Mouse (Mus musculus) neural tube, embryonic 11.5 days (tissue): ENCODE measurements around the gene Cpeb3. TPM values are rescaled to one million over a fixed set of nuclear protein-coding genes. Genes with fewer than 3 reads are reported as not detected.
"Not testable (repeated sequence)": the region's sequence is repeated elsewhere in the genome, so short reads cannot be mapped to it uniquely, and the experiment has no call there.

Experiments used
- ATAC-seq: fragments of 200-750 bp; cut with Nextera tagmentation; 2 replicates; pipeline ENCODE4 v1.8.0; 2017; ENCODE audit warnings: moderate number of reproducible peaks, mild to moderate bottlenecking, moderate TSS enrichment, moderate library complexity; ENCODE audit not compliant: insufficient read depth, low FRiP score, low TSS enrichment
- DNase-seq: peaks from one replicate; pipeline ENCODE4 v3.0.0-alpha.2; 2015; ENCODE audit warnings: low spot score
- H3K27ac ChIP-seq: fragments of 300-500 bp; sonication (generic); 2 replicates; pipeline ENCODE4 v1.5.1; 2014; ENCODE audit warnings: low read depth, mild to moderate bottlenecking, low read length
- H3K27me3 ChIP-seq: fragments of 300-500 bp; sonication (generic); 2 replicates; pipeline ENCODE4 v1.6.1; 2014; ENCODE audit warnings: mild to moderate bottlenecking, low read length, mixed read lengths; ENCODE audit not compliant: control insufficient read depth, insufficient read depth
- H3K36me3 ChIP-seq: fragments of 300-500 bp; sonication (generic); 2 replicates; pipeline ENCODE4 v1.6.1; 2014; ENCODE audit warnings: mild to moderate bottlenecking, low read length, moderate library complexity, mixed read lengths; ENCODE audit not compliant: control insufficient read depth, insufficient read depth
- H3K4me1 ChIP-seq: fragments of 300-500 bp; sonication (generic); 2 replicates; pipeline ENCODE4 v1.6.1; 2014; ENCODE audit warnings: low read length, mixed read lengths; ENCODE audit not compliant: control insufficient read depth, insufficient read depth
- H3K4me2 ChIP-seq: fragments of 300-500 bp; sonication (generic); 2 replicates; pipeline ENCODE4 v1.6.1; 2014; ENCODE audit warnings: low read depth, mild to moderate bottlenecking, moderate library complexity
- H3K4me3 ChIP-seq: fragments of 300-500 bp; sonication (generic); 2 replicates; pipeline ENCODE4 v1.5.1; 2014; ENCODE audit warnings: low read depth, low read length
- H3K9ac ChIP-seq: fragments of 300-500 bp; sonication (generic); 2 replicates; pipeline ENCODE4 v1.6.1; 2014; ENCODE audit warnings: mild to moderate bottlenecking, low read length
- H3K9me3 ChIP-seq: fragments of 300-500 bp; sonication (generic); 2 replicates; pipeline ENCODE4 v1.6.1; 2016; ENCODE audit warnings: low read length; ENCODE audit not compliant: control insufficient read depth
- WGBS: fragments of 180-500 bp; shearing (Covaris S2); extraction: QIAGEN DNeasy Blood & Tissue Kit; methylation state at CpG from one replicate; pipeline ENCODE4 v1.1.7; 2014; 5-methylcytosine and 5-hydroxymethylcytosine counted together
- polyA plus RNA-seq: library from polyadenylated mRNA; unstranded; fragments of >200 nt; fragmentation: Nextera tagmentation; extraction: Ambion mirVana; gene quantifications from 2 replicates; pipeline ENCODE4 v1.2.1, GENCODE M21; 2014

Gene Cpeb3
- polyA plus RNA-seq, 1 experiment from 2014 or later: 4.3 TPM

DNA sequence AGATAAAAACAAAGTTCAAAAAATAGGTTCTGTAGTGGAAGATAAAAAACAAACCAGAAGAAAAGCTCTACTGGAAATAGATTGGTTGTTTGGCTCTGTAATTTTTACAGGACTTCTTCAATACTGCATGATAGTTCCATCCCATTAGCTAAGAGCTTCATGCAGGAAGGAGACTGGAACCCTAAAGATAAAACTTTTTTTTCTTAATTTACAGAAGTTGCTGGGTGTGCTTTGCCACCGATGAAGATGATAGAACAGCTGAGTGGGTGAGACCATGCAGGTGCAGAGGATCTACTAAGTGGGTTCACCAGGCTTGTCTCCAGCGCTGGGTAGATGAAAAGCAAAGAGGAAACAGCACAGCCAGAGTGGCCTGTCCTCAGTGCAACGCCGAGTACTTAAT lies 2.1 kb upstream of the Cpeb3 start:
- peaks cover 8% of the 10 kb centered on the region for H3K36me3 ChIP-seq

GRCm38 (mm10) chr19:37209467-37210128 lies 1.2 kb upstream of the Cpeb3 start:
- no peaks in the 10 kb centered on the region for H3K9me3 ChIP-seq
- peaks cover 5% of the 10 kb centered on the region; the same call in 1 of the 2 replicates for H3K4me1 ChIP-seq
- H3K4me3 ChIP-seq: no peak overlapping the region; the same call in 1 of the 2 replicates
- H3K27me3 ChIP-seq: no peaks in the 10 kb centered on the region
- H3K36me3 ChIP-seq: peaks cover 8% of the 10 kb centered on the region
- DNase-seq (no peak), ATAC-seq (no peak)
- H3K27ac ChIP-seq: no peak overlapping the region
- WGBS: 90% methylated on average over 8 of the region's 8 CpGs
- H3K4me2 ChIP-seq: 0 out of 2 replicates have a peak overlapping the region, but pooled peaks have one; percentile 66
- no peak overlapping the region for H3K9ac ChIP-seq

More for the DNA sequence above, 2.1 kb upstream of the Cpeb3 start:
- no peak overlapping the region for H3K4me2 ChIP-seq
- H3K9ac ChIP-seq: no peak overlapping the region
- ATAC-seq (no peak), DNase-seq (no peak)
- H3K27ac ChIP-seq: no peak overlapping the region
- no peak overlapping the region for H3K4me3 ChIP-seq
- no peaks in the 10 kb centered on the region for H3K9me3 ChIP-seq
- peaks cover 5% of the 10 kb centered on the region; the same call in 1 of the 2 replicates for H3K4me1 ChIP-seq
- no peaks in the 10 kb centered on the region for H3K27me3 ChIP-seq
- 97% methylated on average over 4 of the region's 4 CpGs for WGBS

DNA sequence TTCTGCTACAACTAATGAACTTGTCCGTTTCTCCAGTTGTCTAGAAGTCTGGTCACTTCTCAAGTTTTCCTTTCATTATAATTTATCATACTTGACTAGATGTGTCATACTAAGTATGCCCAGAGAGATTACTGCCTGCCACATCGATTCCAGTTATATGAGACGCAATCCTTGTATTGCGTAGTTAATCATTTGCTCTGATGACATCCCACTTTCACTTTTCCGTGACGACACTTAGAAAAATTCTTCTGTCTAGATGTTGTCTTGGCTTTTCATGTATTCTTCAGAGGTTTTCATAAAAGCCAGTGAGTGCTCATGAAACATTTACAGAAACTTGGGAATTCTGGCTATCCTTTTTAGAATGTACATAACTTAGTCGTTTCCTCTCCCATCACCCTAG lies 585 bp upstream of the Cpeb3 start:
- Histone ChIP-seq H3K4me3 (peak overlapping the region; percentile 94), H3K9ac (no peak overlapping the region), H3K9me3 (no peaks in the 10 kb centered on the region), H3K4me1 (peaks cover 5% of the 10 kb centered on the region; the same call in 1 of the 2 replicates), H3K36me3 (peaks cover 8% of the 10 kb centered on the region), H3K27ac (no peak overlapping the region), H3K27me3 (no peaks in the 10 kb centered on the region), H3K4me2 (peak overlapping the region; percentile 66)
- no peak for ATAC-seq
- no peak for DNase-seq
- 81% methylated on average over 7 of the region's 7 CpGs for WGBS

- WGBS: under 1% methylated on average over 86 of the region's 94 CpGs
- Histone ChIP-seq H3K36me3 (peaks cover 5% of the 10 kb centered on the region), H3K9me3 (no peaks in the 10 kb centered on the region), H3K4me2 (peak within 1 kb of the TSS; percentile 90), H3K4me1 (peaks cover 5% of the 10 kb centered on the region; the same call in 1 of the 2 replicates), H3K27me3 (no peaks in the 10 kb centered on the region), H3K27ac (peak within 1 kb of the TSS; percentile 78), H3K4me3 (peak within 1 kb of the TSS; percentile 94), H3K9ac (peak within 1 kb of the TSS; percentile 98)
- peak; percentile 92 for DNase-seq
- peak; percentile 99 for ATAC-seq
These were observed 862 bp downstream of the Cpeb3 start, which contains the start of gene March5 for GRCm38 (mm10) chr19:37207303-37208175. March5 (plus strand) TSS chr19:37207543.

GRCm38 (mm10) chr19:37206641-37207302 lies 1.6 kb downstream of the Cpeb3 start:
- under 1% methylated on average over 47 of the region's 47 CpGs for WGBS
- H3K4me3 ChIP-seq: peak overlapping the region; percentile 94
- DNase-seq (peak; percentile 50), ATAC-seq (peak; percentile 75)
- H3K27ac ChIP-seq: peak overlapping the region; percentile 31; the same call in 1 of the 2 replicates
- no peaks in the 10 kb centered on the region for H3K27me3 ChIP-seq
- H3K9ac ChIP-seq: peak overlapping the region; percentile 98
- H3K9me3 ChIP-seq: no peaks in the 10 kb centered on the region
- peaks cover 5% of the 10 kb centered on the region; the same call in 1 of the 2 replicates for H3K4me1 ChIP-seq
- peak overlapping the region; percentile 90 for H3K4me2 ChIP-seq
- peaks cover 2% of the 10 kb centered on the region for H3K36me3 ChIP-seq

GRCm38 (mm10) chr19:37205155-37205554 lies 3.2 kb downstream of the Cpeb3 start:
- H3K9me3 ChIP-seq, H3K4me3 ChIP-seq, H3K36me3 ChIP-seq, H3K27me3 ChIP-seq, H3K4me2 ChIP-seq, ATAC-seq, H3K9ac ChIP-seq, H3K27ac ChIP-seq, DNase-seq, H3K4me1 ChIP-seq: not testable (repeated sequence)

DNA sequence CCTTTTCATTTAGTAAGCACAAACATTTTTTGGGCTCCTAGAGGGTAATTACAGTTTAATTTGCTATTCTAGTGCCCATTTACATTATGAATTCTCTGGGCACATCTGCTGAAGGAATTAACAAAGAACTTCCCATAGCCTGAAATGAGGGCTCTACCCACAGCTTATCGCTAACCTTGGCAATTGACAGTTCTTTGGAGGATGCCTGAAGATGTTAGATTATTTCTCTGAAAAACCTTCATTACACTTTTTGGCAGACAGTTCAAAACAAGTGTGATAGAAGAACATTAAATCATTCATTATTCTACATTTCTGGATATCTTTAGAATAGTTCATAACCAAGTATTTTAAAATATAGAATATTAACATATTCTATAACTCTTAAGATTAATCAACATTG lies 5.0 kb downstream of the Cpeb3 start:
- 92% methylated on average over 1 of the region's 1 CpGs for WGBS
- Histone ChIP-seq H3K4me3 (no peak overlapping the region), H3K4me2 (no peak overlapping the region), H3K9ac (no peak overlapping the region), H3K27ac (no peak overlapping the region), H3K9me3 (no peaks in the 10 kb centered on the region), H3K4me1 (no peaks in the 10 kb centered on the region), H3K36me3 (no peaks in the 10 kb centered on the region), H3K27me3 (no peaks in the 10 kb centered on the region)
- no peak for DNase-seq
- ATAC-seq: no peak

GRCm38 (mm10) chr19:37199889-37200288 lies 8.5 kb downstream of the Cpeb3 start:
- H3K4me2 ChIP-seq: no peak overlapping the region
- H3K36me3 ChIP-seq: no peaks in the 10 kb centered on the region
- 82% methylated on average over 2 of the region's 2 CpGs for WGBS
- H3K4me3 ChIP-seq: no peak overlapping the region
- ATAC-seq (no peak), DNase-seq (no peak)
- no peaks in the 10 kb centered on the region for H3K9me3 ChIP-seq
- no peaks in the 10 kb centered on the region for H3K4me1 ChIP-seq
- H3K9ac ChIP-seq: no peak overlapping the region
- H3K27me3 ChIP-seq: no peaks in the 10 kb centered on the region
- H3K27ac ChIP-seq: no peak overlapping the region
